Mouse (Mus musculus) thymus, postnatal 4 days (tissue): Measurements from ENCODE around the gene Fzd2.
A peak's percentile ranks its signal among the peaks of the same experiment; 100 is the strongest.
"Not testable (repeated sequence)": the region's sequence is repeated elsewhere in the genome, so short reads cannot be mapped to it uniquely, and the experiment has no call there.

ENCODE experiments used
- DNase-seq: peaks from one replicate; pipeline ENCODE4 v3.0.0; 2021

The Fzd2 gene

GRCm38 (mm10) chr11:102581281-102582015 is 22.7 kb upstream of the Fzd2 start:
- no peak for DNase-seq

- no peak for DNase-seq
These were observed 22.1 kb upstream of the Fzd2 start for GRCm38 (mm10) chr11:102582016-102582610.

GRCm38 (mm10) chr11:102582736-102583135 is 21.5 kb upstream of the Fzd2 start:
- no peak for DNase-seq

- DNase-seq = no peak
These were observed 17.6 kb upstream of the Fzd2 start for GRCm38 (mm10) chr11:102586445-102587130.

- no peak for DNase-seq
These were observed 16.6 kb upstream of the Fzd2 start for GRCm38 (mm10) chr11:102587554-102587953.

- no peak for DNase-seq
These were observed 8.8 kb upstream of the Fzd2 start for GRCm38 (mm10) chr11:102595341-102595820.

GRCm38 (mm10) chr11:102599912-102600311 is 4.3 kb upstream of the Fzd2 start:
- no peak for DNase-seq

GRCm38 (mm10) chr11:102602816-102603495 is 1.2 kb upstream of the Fzd2 start:
- no peak for DNase-seq

GRCm38 (mm10) chr11:102603496-102603850 is 723 bp upstream of the Fzd2 start:
- DNase-seq = no peak

GRCm38 (mm10) chr11:102604777-102605552 is 769 bp downstream of the Fzd2 start:
- peak; percentile 27 for DNase-seq

- DNase-seq = peak; percentile 12
These were observed 1.6 kb downstream of the Fzd2 start for GRCm38 (mm10) chr11:102605553-102606416.

- DNase-seq = no peak
These were observed 2.6 kb downstream of the Fzd2 start for GRCm38 (mm10) chr11:102606751-102607171.

- not testable (repeated sequence) for DNase-seq
These were observed 3.0 kb downstream of the Fzd2 start for GRCm38 (mm10) chr11:102607201-102607600.

GRCm38 (mm10) chr11:102607686-102608548 is 3.7 kb downstream of the Fzd2 start:
- no peak for DNase-seq

- DNase-seq = no peak
These were observed 4.5 kb downstream of the Fzd2 start for GRCm38 (mm10) chr11:102608691-102609090.

GRCm38 (mm10) chr11:102609483-102609882 is 5.3 kb downstream of the Fzd2 start:
- DNase-seq = no peak

GRCm38 (mm10) chr11:102610260-102610659 is 6.1 kb downstream of the Fzd2 start:
- no peak for DNase-seq

- DNase-seq = no peak
These were observed 6.6 kb downstream of the Fzd2 start for GRCm38 (mm10) chr11:102610675-102611316.

GRCm38 (mm10) chr11:102611317-102611705 is 7.1 kb downstream of the Fzd2 start:
- no peak for DNase-seq

- DNase-seq = peak; percentile 25
These were observed 15.3 kb downstream of the Fzd2 start for GRCm38 (mm10) chr11:102619449-102619848.
